Mouse (Mus musculus) MEL (cell line): ENCODE measurements around the gene Med8.

ENCODE experiments used
- EP300 ChIP-seq, 2 experiments: IDR thresholded peaks; 2 replicates each; pipeline ENCODE4 v1.6.1; 2011; ENCODE audit warnings: improper control_type of control experiment in 2 of 2, low read length in 2 of 2, low read depth in 1 of 2, mild to moderate bottlenecking in 1 of 2
- MAX ChIP-seq: IDR thresholded peaks from 2 replicates; pipeline ENCODE4 v1.6.1; 2011; ENCODE audit warnings: low read length, improper control_type of control experiment
- POLR2A ChIP-seq, 2 experiments: IDR thresholded peaks; 2 replicates each; pipeline ENCODE4 v1.6.1; 2011 to 2012; ENCODE audit warnings: low read length in 2 of 2, mild to moderate bottlenecking in 2 of 2, control low read depth in 1 of 2, improper control_type of control experiment in 1 of 2, low read depth in 1 of 2, moderate library complexity in 1 of 2; ENCODE audit not compliant: control insufficient read depth in 1 of 2, insufficient read depth in 1 of 2, poor library complexity in 1 of 2
- POLR2AphosphoS2 ChIP-seq: IDR thresholded peaks from 2 replicates; pipeline ENCODE4 v1.6.1; 2011; ENCODE audit warnings: low read length, improper control_type of control experiment
- TBP ChIP-seq: IDR thresholded peaks from 2 replicates; pipeline ENCODE4 v1.8.0; 2011; ENCODE audit warnings: low read depth, low read length, improper control_type of control experiment
- USF2 ChIP-seq, 2 experiments: IDR thresholded peaks; 2 replicates each; pipeline ENCODE4 v1.6.1; 2011 to 2012; ENCODE audit warnings: improper control_type of control experiment in 2 of 2, low read length in 2 of 2, borderline replicate concordance in 1 of 2, inconsistent platforms in 1 of 2, low read depth in 1 of 2, mild to moderate bottlenecking in 1 of 2; ENCODE audit not compliant: insufficient read depth in 1 of 2

DNA sequence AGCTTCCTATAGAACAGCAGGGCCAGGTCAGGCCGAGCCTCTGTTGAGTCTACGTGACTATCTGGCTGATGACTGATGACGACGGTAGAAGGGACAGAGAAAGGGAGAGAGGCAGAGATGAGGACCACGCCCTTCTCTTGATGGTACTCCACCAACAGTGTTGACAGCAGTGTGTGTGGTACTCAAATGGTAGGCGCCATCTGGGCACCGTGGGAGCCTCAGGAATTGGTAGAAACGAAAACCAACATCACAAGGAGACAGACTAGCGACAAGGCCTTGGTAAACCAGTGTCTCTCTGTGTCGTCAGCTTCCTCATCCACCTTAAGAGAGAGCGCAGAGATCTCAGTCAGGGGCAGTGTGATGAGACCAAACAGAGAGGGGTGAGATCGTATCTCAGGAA, 41.6 kb upstream of the Med8 start:
- TF ChIP-seq MAX (no peak), POLR2AphosphoS2 (no peak), EP300 (IDR thresholded peaks at IDR 0.05; ENCODE audit: low read depth in 1 of 2, low read length in 2 of 2) (no peak), USF2 (IDR thresholded peaks at IDR 0.05; ENCODE audit: borderline replicate concordance in 1 of 2, insufficient read depth in 1 of 2, low read depth in 1 of 2, low read length in 2 of 2) (no peak), POLR2A (IDR thresholded peaks at IDR 0.05; ENCODE audit: control insufficient read depth in 1 of 2, insufficient read depth in 1 of 2, low read depth in 1 of 2, low read length in 2 of 2, poor library complexity in 1 of 2) (no peak), TBP (no peak)
